Mouse (Mus musculus): ENCODE results near the gene Mapkapk2.
A peak's percentile ranks its signal among the peaks of the same experiment; 100 is the strongest.

The Mapkapk2 gene

DNA sequence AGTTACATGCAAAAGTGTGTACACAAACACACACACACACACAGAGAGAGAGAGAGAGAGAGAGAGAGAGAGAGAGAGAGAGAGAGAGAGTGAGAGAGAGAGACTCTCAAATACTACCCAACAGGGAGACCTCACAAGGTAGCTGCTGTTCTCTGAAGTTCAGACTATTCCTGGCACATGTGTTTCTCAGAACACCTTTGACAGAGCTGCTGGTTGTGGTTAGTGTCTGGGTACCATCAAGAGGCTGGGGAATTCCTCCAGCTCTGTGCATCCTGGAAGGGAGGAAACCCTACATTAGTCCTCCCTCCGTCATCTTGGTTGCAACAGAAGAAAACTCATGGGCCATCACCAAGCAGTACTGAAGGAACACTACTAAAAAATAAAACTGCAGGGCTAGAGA lies 16.9 kb downstream of the Mapkapk2 start:
- DNase-seq (ENCODE audit: low spot score): no peak

DNA sequence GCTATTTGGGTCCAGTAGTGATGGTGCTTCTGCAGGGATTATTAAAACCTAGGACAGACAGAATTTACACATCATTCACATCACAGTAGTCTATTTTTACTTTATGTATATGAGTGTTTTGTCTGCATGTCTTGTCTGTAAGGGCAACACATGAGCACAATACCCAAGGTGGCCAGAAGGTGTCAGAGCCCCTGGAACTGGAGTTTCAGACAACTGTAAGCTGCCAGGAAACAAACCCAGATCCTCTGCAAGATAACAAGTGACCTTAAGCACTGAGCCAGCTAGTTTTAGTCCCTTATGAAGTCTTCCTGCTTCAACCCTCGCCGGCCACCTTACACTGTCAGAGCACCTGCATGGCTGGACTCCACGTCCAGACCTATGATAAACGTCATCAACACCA lies 17.9 kb downstream of the Mapkapk2 start:
- DNase-seq (ENCODE audit: low spot score): no peak

DNA sequence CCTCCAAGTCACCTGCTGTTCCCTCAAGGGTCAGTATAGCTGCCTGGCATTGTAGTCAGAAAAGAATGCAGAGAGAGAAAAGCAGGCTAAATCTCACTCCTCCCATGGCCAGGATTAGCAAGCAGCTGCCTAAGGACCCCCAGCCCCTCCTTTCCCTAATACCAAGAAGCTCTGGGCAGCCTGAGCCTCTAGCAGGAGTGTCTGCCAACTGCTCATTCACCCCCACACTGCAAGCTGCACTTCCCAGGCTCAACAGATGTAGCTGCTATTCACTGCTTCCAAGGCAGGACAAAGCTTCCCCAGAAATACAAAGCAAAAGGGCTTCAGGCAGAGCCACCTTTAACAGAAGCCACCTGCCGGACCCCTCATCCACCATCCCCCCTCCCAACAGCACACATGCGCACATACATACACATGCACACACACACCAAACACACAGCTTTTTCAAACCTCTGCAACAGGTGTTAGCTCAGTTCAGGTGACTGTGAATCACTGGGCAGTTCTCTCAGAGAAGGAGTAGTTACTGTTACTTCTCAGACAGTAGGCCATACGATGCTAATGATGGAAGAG lies 18.8 kb downstream of the Mapkapk2 start:
- peak; percentile 77 for DNase-seq (ENCODE audit: low spot score)

DNA sequence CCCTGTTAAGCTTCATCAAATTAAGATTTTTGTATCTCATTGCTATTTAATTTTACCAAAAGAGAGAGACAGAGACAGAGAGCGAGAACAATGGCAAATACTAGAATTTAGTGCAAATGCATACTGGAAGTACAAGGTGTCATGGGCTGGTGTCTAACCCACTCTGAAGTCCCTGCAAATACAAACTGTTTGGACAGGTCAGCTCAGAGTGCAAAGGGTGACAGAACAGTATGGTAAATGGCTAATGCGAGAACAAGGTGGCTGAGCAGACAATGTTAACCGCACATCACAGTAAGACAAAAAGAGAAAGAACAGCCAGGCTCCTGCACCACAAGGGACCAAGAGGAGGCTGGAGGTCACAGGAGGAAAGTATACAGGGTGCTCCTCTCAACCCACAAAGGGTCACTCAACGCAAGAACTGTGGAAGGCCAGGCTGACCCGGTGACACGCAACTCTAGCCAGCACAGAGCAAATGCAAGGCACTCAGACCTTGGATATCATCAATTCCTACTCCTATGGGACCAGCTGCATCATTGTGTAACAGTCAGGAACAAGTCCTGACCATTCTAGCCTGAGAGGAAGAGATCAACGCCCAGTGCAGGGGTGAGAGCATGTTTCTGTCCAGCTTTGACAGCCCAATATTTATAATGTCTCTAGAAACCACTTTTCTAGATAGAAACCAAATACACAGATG lies 22.4 kb downstream of the Mapkapk2 start:
- DNase-seq (ENCODE audit: low spot score): no peak

DNA sequence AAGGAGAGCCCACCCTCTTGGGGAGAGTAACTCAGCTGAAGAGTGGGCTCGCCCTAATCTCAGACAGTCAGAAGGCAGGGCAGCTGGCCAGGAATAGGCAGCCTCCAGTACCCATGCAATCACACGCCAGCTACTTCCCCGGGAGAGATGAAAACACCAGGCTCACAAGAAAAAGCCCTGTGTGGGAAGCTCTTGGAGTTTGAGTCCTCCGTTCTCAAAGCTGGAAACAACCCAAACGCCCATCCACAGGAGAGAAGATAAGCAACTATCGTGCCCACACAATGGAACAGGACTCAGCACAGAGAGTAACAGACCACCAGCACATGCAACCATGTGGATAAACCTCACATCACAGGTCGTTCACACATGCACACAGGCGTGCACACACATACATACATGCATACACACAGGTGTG lies 23.1 kb downstream of the Mapkapk2 start:
- no peak for DNase-seq (ENCODE audit: low spot score)

DNA sequence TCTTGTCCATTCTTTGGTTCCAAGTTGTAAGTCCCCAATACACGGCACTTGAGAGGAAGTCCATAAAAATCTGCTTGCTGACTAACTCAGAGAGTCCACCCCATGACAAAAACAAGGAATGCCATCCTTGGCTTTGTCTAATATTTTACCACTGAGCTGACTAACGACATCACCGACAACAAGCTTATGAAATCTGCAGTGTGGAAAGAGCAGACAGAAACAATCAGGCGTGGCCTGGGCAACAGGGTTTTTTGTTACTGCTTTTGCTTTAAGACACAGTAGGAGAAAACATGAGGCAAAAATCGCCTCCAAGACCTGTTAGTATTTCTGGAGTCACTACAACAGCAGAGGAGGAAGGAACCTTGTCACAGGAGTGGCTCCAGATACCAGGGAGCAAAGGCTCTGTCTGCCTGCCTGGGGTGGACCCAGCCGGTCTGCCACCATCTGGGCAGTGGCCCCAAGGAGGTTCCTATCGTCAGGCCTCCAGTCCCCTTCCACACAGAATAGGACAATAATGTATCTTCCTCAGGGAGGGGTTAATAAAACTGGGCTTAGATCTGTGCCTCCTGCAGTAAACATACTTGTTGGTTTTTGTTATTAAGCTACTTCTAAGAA lies 25.1 kb downstream of the Mapkapk2 start:
- no peak for DNase-seq (ENCODE audit: low spot score)

DNA sequence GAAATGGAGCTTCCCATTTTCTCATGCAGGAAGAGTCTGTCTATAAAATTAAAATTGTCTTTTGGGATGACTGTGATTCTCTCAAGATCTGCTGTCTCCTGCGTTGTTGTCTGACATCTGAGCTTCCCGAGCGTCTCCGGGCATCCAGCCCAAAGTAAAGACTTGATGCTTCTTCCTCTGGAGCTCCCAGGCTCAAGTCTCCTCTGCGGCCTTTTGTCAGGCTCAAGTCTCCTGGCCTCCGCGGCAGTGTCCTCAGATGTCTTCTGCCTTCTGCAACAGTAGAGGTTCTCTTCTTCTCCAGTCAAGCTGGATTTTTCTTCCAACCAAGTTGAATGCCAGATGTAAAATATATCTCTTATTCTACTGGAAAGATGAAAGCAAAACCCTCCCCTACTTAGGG lies 28.6 kb downstream of the Mapkapk2 start:
- DNase-seq (ENCODE audit: low spot score): no peak

DNA sequence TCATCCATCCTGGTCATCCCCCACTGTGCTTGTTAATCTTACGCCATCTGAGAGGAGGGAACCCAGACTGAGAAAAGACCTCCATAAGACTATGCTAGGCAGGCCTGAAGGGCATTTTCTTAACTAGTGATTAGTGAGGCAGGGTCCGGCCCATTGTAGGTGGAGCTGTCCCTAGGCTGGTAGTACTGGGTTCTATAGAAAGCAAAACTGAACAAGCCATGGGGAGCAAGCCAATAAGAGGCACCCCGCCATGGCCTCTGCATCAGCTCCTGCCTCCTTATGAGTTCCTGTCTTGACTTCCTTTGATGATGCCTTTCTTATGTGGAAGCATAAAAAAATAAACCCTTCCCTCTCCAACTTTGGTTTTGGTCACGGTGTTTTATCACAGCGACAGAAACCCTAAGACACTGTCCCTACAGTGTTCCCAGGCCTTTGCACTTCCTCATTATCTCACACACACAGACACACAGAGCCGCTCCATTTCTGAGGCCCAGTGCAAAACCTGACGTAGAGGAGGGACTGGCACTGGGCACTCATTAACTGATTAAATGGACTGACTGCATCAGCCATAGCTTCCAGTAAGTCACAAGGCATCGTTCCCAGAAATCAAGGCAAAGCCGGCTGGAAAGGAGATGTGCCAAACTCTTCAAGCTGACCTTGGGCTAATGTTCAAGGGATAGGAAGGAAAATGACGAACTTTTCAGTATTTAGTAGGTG lies 29.5 kb downstream of the Mapkapk2 start:
- no peak for DNase-seq (ENCODE audit: low spot score)

DNA sequence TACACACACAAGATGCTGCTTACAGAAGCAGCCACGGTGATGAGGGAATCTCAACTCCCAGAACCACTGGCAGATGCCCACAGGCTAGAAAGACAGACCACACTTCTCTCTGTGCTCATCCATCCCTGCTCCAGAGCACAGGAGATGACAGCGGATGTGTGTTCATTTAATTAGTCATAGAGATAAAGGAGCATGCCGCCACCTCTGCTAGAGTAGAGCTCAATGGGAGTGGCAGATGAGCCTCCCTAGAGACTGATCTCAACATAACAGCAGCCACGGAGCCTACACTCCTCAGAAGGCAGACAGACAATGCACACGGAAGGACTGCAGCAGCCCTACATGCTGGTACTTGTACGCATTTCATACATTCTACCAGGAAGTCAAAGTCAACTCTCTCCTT lies 33.4 kb downstream of the Mapkapk2 start:
- DNase-seq (ENCODE audit: low spot score): no peak

DNA sequence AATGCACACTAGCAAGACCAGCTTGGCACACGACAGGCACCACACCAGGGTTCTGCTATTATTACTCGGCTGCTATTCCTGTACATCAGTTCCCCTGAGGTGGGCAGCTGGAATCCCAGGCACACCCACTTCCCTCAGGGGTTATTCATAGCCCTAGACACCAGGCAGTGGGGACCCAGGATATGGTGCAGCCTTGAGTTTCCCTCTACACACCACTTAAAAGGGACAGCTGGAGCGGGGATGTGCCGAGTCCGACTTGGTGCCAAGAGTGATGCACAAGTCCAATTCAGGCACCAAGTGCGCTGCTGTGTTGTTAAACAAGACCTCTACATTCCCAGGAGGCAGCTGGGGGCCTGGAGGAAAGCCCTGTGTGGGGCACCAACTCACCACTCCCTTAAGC lies 34.8 kb downstream of the Mapkapk2 start:
- DNase-seq (ENCODE audit: low spot score): no peak

DNA sequence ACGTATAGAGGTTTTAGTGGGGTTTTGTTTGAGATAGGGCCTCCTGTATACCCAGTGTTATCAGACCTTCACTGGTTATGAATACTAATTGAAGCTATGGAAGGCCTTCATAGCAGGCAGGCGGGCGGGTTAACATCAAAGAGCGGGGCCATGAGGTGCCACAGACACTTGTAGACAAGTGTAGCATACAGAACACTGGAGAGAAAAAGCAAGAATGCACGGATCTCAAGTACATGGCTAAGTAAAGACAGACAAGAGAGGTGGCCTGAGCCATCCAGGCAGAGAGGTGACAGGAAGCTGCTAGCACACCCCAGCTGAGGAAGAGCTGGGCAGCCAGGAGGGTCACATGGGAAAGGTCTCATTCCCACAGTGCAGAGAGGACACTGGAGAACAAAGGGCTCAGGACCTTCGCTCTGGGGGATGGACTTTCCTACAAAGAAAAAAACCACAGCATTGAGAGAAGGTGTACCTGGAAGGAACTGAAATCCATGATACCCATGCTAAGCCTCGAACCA lies 35.8 kb downstream of the Mapkapk2 start:
- DNase-seq (ENCODE audit: low spot score): no peak

DNA sequence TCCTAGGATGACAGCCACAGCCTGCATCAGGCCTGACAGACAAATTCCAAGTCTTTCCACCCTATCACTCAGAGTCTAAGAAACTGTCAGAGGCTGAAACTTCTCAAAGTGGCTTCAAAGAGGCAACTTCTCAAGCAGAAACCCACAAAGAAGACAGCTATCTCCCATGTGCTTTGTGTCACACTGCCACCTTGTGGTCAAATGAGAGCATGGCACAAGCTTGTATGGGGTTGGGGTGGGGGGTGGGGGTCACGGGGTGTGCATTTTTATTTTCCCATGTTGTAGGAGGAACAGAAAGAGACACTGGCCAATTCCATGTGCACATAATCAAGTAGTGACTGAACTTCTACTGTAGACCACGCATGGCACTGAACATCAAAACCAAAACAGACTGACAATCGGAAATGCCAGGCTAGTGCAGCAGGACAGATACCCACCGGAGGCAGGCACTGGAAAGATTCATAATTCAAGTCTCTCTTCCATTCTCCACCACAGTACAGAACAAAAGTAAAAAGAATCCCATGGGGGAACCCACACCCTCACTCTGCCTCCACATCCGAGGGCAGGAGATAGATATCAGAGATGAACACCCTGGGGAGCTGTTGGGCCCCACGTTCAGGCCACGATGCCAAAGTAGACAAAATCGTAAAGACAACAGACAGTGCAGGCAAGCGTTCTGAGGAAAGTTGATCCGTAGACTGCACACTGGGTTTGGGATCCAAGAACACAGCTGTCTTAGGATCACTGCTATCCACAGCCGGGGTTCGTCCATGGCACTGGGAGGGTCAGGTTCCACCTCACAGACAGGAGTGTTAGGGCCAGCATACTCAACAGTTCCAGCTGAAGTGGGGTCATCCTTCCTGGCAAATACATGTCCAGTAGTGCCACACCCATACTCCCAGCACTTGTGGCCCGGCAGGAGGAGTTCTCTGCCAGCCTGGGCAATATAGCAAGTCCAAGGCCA lies 37.1 kb downstream of the Mapkapk2 start:
- DNase-seq (ENCODE audit: low spot score): peak; percentile 73

DNA sequence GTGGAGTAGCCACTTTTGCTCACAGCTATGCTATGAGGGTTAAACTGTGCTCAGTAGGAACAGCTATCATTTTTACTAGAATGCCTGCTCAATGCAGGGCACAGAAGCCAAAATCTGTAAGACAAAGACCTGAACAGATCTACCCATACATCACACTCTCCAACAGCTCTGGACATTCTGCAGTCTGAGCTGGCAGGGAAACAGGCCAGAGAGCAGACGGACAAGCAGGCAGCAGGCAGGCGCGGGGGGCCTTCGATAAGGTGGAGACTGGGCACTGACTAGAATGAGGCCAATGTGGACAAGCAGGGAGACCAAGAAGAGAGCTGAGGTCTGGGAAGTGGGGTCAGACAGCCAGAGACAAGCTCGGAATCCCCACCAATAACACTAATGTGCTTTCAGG lies 37.8 kb downstream of the Mapkapk2 start:
- DNase-seq (ENCODE audit: low spot score): no peak

DNA sequence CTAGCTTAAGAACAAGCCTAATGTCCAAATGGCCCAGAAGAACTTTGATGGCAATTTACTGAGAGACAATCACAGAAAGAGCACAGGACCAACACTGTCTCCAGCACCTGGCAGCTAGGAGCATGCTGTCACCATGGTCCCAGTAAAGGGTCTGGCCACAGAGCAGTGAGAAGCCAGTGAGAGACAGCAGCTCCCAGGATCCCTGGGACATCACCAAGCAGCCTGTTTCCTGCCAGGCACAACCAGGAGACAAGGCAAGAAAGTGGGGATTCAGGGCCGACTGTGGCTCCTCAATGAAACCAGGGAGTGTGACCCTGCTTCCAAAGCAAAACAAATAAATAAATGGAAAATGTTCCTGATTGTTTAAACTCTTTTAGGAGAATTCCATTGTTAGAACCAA lies 38.2 kb downstream of the Mapkapk2 start:
- DNase-seq (ENCODE audit: low spot score): no peak

DNA sequence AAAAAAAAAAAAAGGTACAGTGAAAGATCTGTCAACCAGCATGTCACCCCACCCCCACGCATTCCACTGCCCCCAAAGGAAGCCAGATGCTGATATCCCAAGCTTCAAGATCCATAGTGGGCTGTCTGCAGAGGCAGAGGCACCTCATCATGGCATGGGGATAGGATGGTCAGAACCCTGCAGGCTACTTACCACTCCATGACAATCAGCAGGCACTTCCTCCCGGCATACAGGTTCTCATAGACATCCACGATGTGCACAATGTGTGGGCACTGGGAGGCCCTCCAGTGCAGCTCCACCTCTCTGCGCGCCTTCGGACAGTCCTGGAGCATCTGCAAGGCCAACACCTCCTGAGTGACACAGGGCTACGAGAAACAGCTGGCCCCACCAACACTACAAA lies 39.2 kb downstream of the Mapkapk2 start:
- DNase-seq (ENCODE audit: low spot score): no peak

DNA sequence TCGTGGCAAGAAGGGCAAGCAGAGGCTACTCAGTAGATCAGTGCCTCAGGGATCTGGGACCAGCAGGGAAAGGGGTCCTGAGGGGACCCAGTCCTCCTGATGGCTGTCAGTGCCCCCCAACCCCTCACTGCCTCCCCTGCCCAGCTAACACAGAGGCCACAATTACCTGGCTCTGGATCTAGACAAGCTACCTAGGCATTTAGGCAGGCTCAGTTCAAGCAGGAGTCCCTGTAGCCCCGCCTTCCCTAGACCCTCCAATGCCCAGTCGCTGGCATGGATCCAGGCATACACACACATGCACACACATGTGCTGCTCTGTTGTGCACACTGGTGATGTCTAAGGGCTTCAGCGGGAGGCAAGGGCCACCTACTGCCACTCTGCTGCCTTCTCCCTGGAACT lies 43.4 kb downstream of the Mapkapk2 start:
- DNase-seq (ENCODE audit: low spot score): no peak

DNA sequence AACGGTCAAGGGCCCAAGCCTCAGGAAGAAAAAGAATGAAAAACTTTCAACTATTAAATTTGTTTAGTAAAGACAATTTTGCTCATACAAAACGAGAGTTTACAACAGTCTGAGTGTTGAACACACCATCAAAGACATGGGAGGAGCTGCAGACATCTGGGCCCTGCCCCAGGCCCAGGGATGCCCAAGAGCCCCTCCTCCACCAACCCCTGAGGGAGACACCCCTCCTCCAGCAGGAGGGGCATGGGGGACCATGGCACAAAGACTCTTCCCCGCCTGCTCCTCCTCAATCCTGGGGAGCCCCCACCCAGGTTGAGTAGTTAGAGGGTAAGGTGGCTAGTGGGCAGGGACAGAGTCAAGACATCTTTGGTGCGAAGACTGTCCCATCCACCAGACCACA lies 44.0 kb downstream of the Mapkapk2 start:
- DNase-seq (ENCODE audit: low spot score): no peak

DNA sequence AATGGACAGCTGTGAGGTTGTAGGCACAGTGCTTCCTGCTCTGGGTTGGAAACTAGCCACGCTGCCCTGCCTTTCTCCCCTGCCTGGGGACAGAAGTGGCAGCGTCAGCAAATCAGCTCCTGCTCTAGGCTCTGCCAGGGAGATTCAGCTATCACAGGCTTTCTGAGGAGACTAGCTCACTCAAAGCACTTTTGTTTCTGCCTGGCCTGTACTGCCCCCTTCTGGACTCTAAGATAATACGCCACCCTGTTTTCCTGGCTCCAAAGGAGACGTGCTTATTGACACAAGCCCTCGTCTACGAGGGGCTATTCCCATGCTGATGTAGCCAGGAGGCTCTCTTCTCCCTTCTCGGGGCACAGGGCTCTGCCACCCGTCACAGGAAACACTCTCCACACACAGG lies 44.4 kb downstream of the Mapkapk2 start:
- peak; percentile 88 for DNase-seq (ENCODE audit: low spot score)

DNA sequence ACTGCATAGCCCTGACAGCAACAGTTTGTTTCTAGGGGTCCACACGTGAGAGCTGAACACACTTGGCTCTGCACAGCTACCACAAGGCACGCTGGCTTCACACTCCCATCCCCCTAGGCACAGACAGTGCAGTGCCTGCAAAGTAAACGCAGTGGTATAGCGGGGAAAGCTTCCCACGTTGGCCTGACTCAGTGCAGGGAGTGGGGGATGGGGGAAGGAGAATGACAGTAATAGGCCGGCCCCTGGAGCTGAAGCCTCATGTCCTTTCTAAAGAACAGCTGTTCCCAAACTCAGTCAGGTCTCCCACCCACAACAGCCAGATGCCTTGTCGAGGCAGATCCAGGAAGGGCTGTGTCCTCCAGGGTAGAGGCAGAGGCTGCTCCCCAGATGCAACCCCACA lies 46.6 kb downstream of the Mapkapk2 start:
- DNase-seq (ENCODE audit: low spot score): peak; percentile 12

DNA sequence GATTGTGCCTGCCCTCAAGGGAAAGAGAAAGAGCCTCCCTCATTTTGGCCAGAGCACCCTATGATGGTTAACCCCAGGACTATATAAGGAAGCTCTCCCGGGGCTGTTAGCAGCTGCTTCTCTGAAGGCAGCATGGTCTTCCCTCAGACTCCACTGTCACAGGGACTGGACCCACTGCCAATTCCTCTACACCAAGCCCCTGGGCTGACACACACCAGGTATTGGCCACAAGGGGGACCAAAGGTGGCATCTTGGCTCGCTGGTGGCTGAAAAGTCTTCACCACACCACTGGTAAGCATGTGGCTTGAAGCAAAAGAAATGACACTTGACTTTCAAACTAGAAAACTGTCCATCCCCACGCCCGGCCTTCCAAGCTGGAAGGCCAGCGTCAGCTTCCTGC lies 47.0 kb downstream of the Mapkapk2 start:
- DNase-seq (ENCODE audit: low spot score): no peak

DNA sequence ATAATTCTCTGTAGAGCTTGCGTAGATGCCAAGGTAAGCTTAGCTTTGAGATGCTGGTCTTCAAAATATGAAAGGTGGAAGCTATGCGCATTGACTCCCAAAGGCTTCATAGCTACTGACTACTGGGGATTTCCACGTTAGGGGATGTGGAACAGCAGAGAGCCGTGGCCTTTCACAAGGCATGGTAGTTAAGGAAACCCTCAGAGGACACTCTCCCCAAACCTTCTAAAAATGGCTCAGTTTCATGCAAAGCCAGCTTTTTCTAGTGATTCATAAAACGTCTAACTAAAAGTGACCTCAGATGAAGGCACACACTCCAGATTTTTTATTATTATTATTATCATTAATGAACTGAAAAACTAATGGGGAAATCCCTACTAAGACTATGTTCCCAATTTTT lies 47.6 kb downstream of the Mapkapk2 start:
- DNase-seq (ENCODE audit: low spot score): no peak

DNA sequence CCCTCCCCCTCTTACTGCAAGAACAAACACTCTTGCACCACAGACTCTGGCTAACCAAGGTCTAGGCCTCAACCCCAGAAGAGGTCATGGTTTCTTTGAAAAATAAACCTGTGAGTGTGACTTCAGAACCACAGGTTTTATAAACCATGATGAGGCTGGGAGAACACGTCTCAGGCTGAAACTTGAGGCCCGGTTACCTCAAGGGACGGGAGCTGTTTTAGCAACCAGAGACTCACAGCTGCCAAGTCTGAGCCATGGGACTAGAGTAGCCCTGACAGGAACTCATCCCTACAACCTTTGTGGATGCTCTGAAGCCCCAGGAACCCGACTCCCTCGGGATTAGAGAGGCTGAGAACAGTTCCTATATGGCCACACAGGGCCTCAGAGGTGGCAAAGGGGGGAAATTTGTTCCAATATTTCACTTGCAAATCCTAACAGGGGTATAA lies 48.2 kb downstream of the Mapkapk2 start:
- no peak for DNase-seq (ENCODE audit: low spot score)

Data from retina, embryonic 14.5 days (tissue).